Mouse (Mus musculus) embryonic fibroblast, embryonic 13.5 days (primary cell): ENCODE measurements around the gene Cacna1d.

ENCODE experiments used
- CTCF ChIP-seq: IDR thresholded peaks from 2 replicates; pipeline ENCODE4 v1.5.1; 2011; ENCODE audit warnings: mild to moderate bottlenecking, control low read depth, low read length, moderate library complexity, borderline replicate concordance; ENCODE audit not compliant: insufficient read depth
- POLR2A ChIP-seq: IDR thresholded peaks from 2 replicates; pipeline ENCODE4 v1.6.1; 2011; ENCODE audit warnings: low read depth, mild to moderate bottlenecking, control low read depth, low read length, moderate library complexity

DNA sequence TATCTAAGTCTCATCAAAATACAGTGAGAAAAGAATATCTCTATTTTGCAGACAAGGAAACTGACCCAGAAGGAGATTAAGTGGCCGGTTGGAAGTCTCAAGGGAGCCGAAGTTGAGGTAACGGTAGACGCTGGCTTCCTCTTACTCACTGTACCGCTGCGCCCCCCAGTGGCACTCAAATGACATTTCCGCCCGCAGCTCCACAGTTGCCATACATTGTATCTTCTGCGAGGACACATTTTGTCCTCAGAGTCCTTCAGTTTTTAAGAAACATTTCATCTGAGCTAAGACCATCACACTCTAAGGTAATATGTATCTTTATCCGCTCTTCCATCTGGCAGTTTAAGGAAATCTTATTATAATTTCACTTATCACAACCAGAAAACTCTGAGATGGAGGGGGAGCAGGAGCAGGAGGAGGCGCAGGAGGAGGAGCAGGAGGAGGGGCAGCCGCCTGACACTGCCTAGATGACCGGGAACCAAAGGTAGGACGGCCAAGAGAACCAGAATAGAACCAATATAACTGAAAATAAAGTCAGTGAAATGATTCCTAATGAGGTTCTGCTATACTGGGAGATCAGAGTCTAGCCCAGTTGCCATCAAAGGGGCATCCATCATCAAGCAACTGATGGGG is 31.2 kb downstream of the Cacna1d start:
- no peak for TF ChIP-seq POLR2A
- peak; percentile 84 for TF ChIP-seq CTCF
